Mouse (Mus musculus): ENCODE measurements around the gene Ehd4. TPM values are rescaled to one million over a fixed set of nuclear protein-coding genes. Genes with fewer than 3 reads are reported as not detected.

Ehd4 gene
- polyA plus RNA-seq, 1 experiment from 2014 or later = 69.6 TPM

- in situ Hi-C loops (cut with MboI; ENCODE audit: low pct_unique_long_range_greater_than_20kb) = loop anchor here (5.0 kb wide), 1 partner anchor 86 kb away; no protein-coding TSS in a partner anchor
- POLR2A ChIA-PET = no interaction called here
Observed at GRCm38 (mm10) chr2:120086038-120086437, 68.4 kb downstream of the Ehd4 start.

GRCm38 (mm10) chr2:120084593-120085361 lies 69.6 kb downstream of the Ehd4 start:
- DNase-seq (ENCODE audit: low read depth, low spot score) (no peak), ATAC-seq (peak; percentile 33)
- POLR2A ChIA-PET = interaction anchor here (0.8 to 1.2 kb wide), 2 partner anchors 85 to 120 kb away, joined by 3 to 8 read pairs; no protein-coding TSS in a partner anchor
- TF ChIP-seq CTCF (IDR thresholded peaks at IDR 0.05) = no peak
- H3K27me3 ChIP-seq = no peaks in the 10 kb centered on the region
- in situ Hi-C loops (cut with MboI; ENCODE audit: low pct_unique_long_range_greater_than_20kb) = loop anchor here (5.0 kb wide), 2 partner anchors 88 to 198 kb away; no protein-coding TSS in a partner anchor
- CTCF ChIA-PET = interaction anchor here (0.7 to 4.7 kb wide), 10 partner anchors 9 to 114 kb away, joined by 3 to 48 read pairs (median 5); no protein-coding TSS in a partner anchor

More at GRCm38 (mm10) chr2:120086038-120086437, 68.4 kb downstream of the Ehd4 start:
- DNase-seq (ENCODE audit: low read depth, low spot score) = no peak
- CTCF ChIA-PET = interaction anchor here (0.9 to 4.7 kb wide), 5 partner anchors 8 to 92 kb away, joined by 4 to 48 read pairs (median 5); no protein-coding TSS in a partner anchor
- H3K27me3 ChIP-seq = no peaks in the 10 kb centered on the region
- TF ChIP-seq CTCF (IDR thresholded peaks at IDR 0.05) = no peak
- no peak for ATAC-seq

GRCm38 (mm10) chr2:120082416-120082815 lies 72.0 kb downstream of the Ehd4 start:
- POLR2A ChIA-PET = no interaction called here
- in situ Hi-C loops (cut with MboI; ENCODE audit: low pct_unique_long_range_greater_than_20kb) = loop anchor here (5.0 kb wide), 1 partner anchor 200 kb away; no protein-coding TSS in a partner anchor
- DNase-seq (ENCODE audit: low read depth, low spot score) (no peak), ATAC-seq (no peak)
- CTCF ChIA-PET = interaction anchor here (1.0 to 1.7 kb wide), 9 partner anchors 13 to 111 kb away, joined by 3 to 10 read pairs (median 4); no protein-coding TSS in a partner anchor
- TF ChIP-seq CTCF (IDR thresholded peaks at IDR 0.05) = no peak
- H3K27me3 ChIP-seq = no peaks in the 10 kb centered on the region

- in situ Hi-C loops (cut with MboI; ENCODE audit: low pct_unique_long_range_greater_than_20kb) = loop anchor here (5.0 kb wide), 1 partner anchor 104 kb away; the partner anchor contains the start of gene Mapkbp1
- ATAC-seq = no peak
- ChIA-PET POLR2A (no interaction called here), CTCF (interaction anchor here (0.9 to 1.1 kb wide), 2 partner anchors 93 to 97 kb away, joined by 3 to 4 read pairs; no protein-coding TSS in a partner anchor)
- no peaks in the 10 kb centered on the region for H3K27me3 ChIP-seq
- no peak for TF ChIP-seq CTCF (IDR thresholded peaks at IDR 0.05)
- DNase-seq (ENCODE audit: low read depth, low spot score) = no peak
Observed at GRCm38 (mm10) chr2:120076076-120076705, 78.2 kb downstream of the Ehd4 start.

GRCm38 (mm10) chr2:120074096-120074495 lies 80.3 kb downstream of the Ehd4 start:
- ATAC-seq (no peak), DNase-seq (ENCODE audit: low read depth, low spot score) (no peak)
- POLR2A ChIA-PET = no interaction called here
- in situ Hi-C loops (cut with MboI; ENCODE audit: low pct_unique_long_range_greater_than_20kb) = no loop called here
- CTCF ChIA-PET = no interaction called here
- TF ChIP-seq CTCF (IDR thresholded peaks at IDR 0.05) = no peak
- H3K27me3 ChIP-seq = no peaks in the 10 kb centered on the region

GRCm38 (mm10) chr2:120069466-120069990 lies 84.9 kb downstream of the Ehd4 start:
- ATAC-seq = no peak
- in situ Hi-C loops (cut with MboI; ENCODE audit: low pct_unique_long_range_greater_than_20kb) = no loop called here
- CTCF ChIA-PET = interaction anchor here (0.8 to 2.1 kb wide), 5 partner anchors 13 to 99 kb away, joined by 3 to 6 read pairs (median 4); partner anchors contain the start of gene Mapkbp1
- DNase-seq (ENCODE audit: low read depth, low spot score) = no peak
- H3K27me3 ChIP-seq = no peaks in the 10 kb centered on the region
- TF ChIP-seq CTCF (IDR thresholded peaks at IDR 0.05) = no peak
- POLR2A ChIA-PET = interaction anchor here (0.8 kb wide), 1 partner anchor 29 kb away, joined by 3 read pairs; no protein-coding TSS in a partner anchor

GRCm38 (mm10) chr2:120068555-120069465 lies 85.6 kb downstream of the Ehd4 start:
- POLR2A ChIA-PET = interaction anchor here (0.8 kb wide), 1 partner anchor 29 kb away, joined by 3 read pairs; no protein-coding TSS in a partner anchor
- no peaks in the 10 kb centered on the region for H3K27me3 ChIP-seq
- no peak for TF ChIP-seq CTCF (IDR thresholded peaks at IDR 0.05)
- no peak for DNase-seq (ENCODE audit: low read depth, low spot score)
- in situ Hi-C loops (cut with MboI; ENCODE audit: low pct_unique_long_range_greater_than_20kb) = no loop called here
- no peak for ATAC-seq
- CTCF ChIA-PET = interaction anchor here (0.8 to 2.4 kb wide), 8 partner anchors 9 to 117 kb away, joined by 3 to 6 read pairs (median 4); partner anchors contain the start of gene Mapkbp1

- no peak for DNase-seq (ENCODE audit: low read depth, low spot score)
- in situ Hi-C loops (cut with MboI; ENCODE audit: low pct_unique_long_range_greater_than_20kb) = no loop called here
- no peak for ATAC-seq
- POLR2A ChIA-PET = no interaction called here
- H3K27me3 ChIP-seq = no peaks in the 10 kb centered on the region
- TF ChIP-seq CTCF (IDR thresholded peaks at IDR 0.05) = no peak
- CTCF ChIA-PET = interaction anchor here (2.4 kb wide), 1 partner anchor 104 kb away, joined by 5 read pairs; no protein-coding TSS in a partner anchor
Observed at GRCm38 (mm10) chr2:120066224-120066623, 88.2 kb downstream of the Ehd4 start.

- H3K27me3 ChIP-seq = no peaks in the 10 kb centered on the region
- in situ Hi-C loops (cut with MboI; ENCODE audit: low pct_unique_long_range_greater_than_20kb) = no loop called here
- no peak for ATAC-seq
- no peak for DNase-seq (ENCODE audit: low read depth, low spot score)
- ChIA-PET CTCF (interaction anchor here (1.6 kb wide), 1 partner anchor 15 kb away, joined by 6 read pairs; no protein-coding TSS in a partner anchor), POLR2A (no interaction called here)
- TF ChIP-seq CTCF (IDR thresholded peaks at IDR 0.05) = no peak
Observed at GRCm38 (mm10) chr2:120065243-120065642, 89.2 kb downstream of the Ehd4 start.
